Mouse (Mus musculus) v-Abl transformed pro-B cells (cell line): ENCODE data around the gene Pawr.
"Not testable (repeated sequence)": the region's sequence is repeated elsewhere in the genome, so short reads cannot be mapped to it uniquely, and the experiment has no call there.

Experiments
- in situ Hi-C, 2 experiments: fragments of 400-800 bp; cut with MboI; formaldehyde crosslinking; loops; one replicate each; pipeline ENCODE4 v1.15.1; 2025; ENCODE audit not compliant: unreplicated experiment in 2 of 2

Gene Pawr

GRCm38 (mm10) chr10:108310195-108310594 lies 21.7 kb upstream of the Pawr start:
- in situ Hi-C loops: loop anchor here in 1 of 2 experiments (25.0 kb wide), 2 partner anchors 1177 to 1402 kb away; no protein-coding TSS in a partner anchor

GRCm38 (mm10) chr10:108311396-108311795 lies 20.5 kb upstream of the Pawr start:
- in situ Hi-C loops: loop anchor here in 1 of 2 experiments (25.0 kb wide), 2 partner anchors 1176 to 1401 kb away; no protein-coding TSS in a partner anchor

GRCm38 (mm10) chr10:108313845-108314244 lies 18.1 kb upstream of the Pawr start:
- in situ Hi-C loops: loop anchor here in 1 of 2 experiments (25.0 kb wide), 2 partner anchors 1173 to 1398 kb away; no protein-coding TSS in a partner anchor

GRCm38 (mm10) chr10:108314396-108314795 lies 17.5 kb upstream of the Pawr start:
- in situ Hi-C loops: loop anchor here in 1 of 2 experiments (25.0 kb wide), 2 partner anchors 1173 to 1398 kb away; no protein-coding TSS in a partner anchor

- in situ Hi-C loops: loop anchor here in 1 of 2 experiments (25.0 kb wide), 2 partner anchors 1172 to 1397 kb away; no protein-coding TSS in a partner anchor
These were observed 16.7 kb upstream of the Pawr start for GRCm38 (mm10) chr10:108315236-108315635.

GRCm38 (mm10) chr10:108328356-108328755 lies 3.6 kb upstream of the Pawr start:
- in situ Hi-C loops: no loop called here

GRCm38 (mm10) chr10:108328983-108329382 lies 2.9 kb upstream of the Pawr start:
- in situ Hi-C loops: no loop called here

GRCm38 (mm10) chr10:108329771-108330170 lies 2.1 kb upstream of the Pawr start:
- in situ Hi-C loops: no loop called here

GRCm38 (mm10) chr10:108330964-108331363 lies 957 bp upstream of the Pawr start:
- in situ Hi-C loops: no loop called here

GRCm38 (mm10) chr10:108332571-108333541 lies 935 bp downstream of the Pawr start:
- in situ Hi-C loops: no loop called here

- in situ Hi-C loops: no loop called here
These were observed 1.7 kb downstream of the Pawr start for GRCm38 (mm10) chr10:108333642-108334041.

- in situ Hi-C loops: no loop called here
These were observed 2.2 kb downstream of the Pawr start for GRCm38 (mm10) chr10:108334096-108334495.

GRCm38 (mm10) chr10:108335736-108336292 lies 3.9 kb downstream of the Pawr start:
- in situ Hi-C loops: no loop called here

GRCm38 (mm10) chr10:108336581-108336980 lies 4.7 kb downstream of the Pawr start:
- in situ Hi-C loops: no loop called here

GRCm38 (mm10) chr10:108338055-108338961 lies 6.4 kb downstream of the Pawr start:
- in situ Hi-C loops: no loop called here

- in situ Hi-C loops: no loop called here
These were observed 7.2 kb downstream of the Pawr start for GRCm38 (mm10) chr10:108339118-108339517.

- in situ Hi-C loops: no loop called here
These were observed 8.0 kb downstream of the Pawr start for GRCm38 (mm10) chr10:108339872-108340271.

GRCm38 (mm10) chr10:108343734-108344133 lies 11.8 kb downstream of the Pawr start:
- in situ Hi-C loops: no loop called here

GRCm38 (mm10) chr10:108345123-108345522 lies 13.2 kb downstream of the Pawr start:
- in situ Hi-C loops: no loop called here

GRCm38 (mm10) chr10:108346301-108346700 lies 14.4 kb downstream of the Pawr start:
- in situ Hi-C loops: not testable (repeated sequence)
